ENCODE assay signal across 8 mouse cellular contexts in genomic region chr9:16214731-16215681, GRCm38 (mm10).
DNase-seq lines count a peak whose midpoint lies in the region; ATAC-seq lines count a peak whose summit lies in the region.

No protein-coding gene starts in this region.

- peak overlapping the region; percentile 5; the same call in 1 of the 2 replicates for H3K27ac ChIP-seq in hindbrain, embryonic 11.5 days (ENCODE audit: low read depth, low read length)

- H3K27me3 ChIP-seq in hindbrain, embryonic 11.5 days (ENCODE audit: control insufficient read depth, insufficient read depth, low read length) = no peaks in the 10 kb centered on the region

- ATAC-seq in hindbrain, embryonic 11.5 days (ENCODE audit: low FRiP score) = peak; percentile 85

- H3K4me1 ChIP-seq in hindbrain, embryonic 11.5 days (replicated peaks; ENCODE audit: control insufficient read depth, insufficient read depth, low read length) = no peaks in the 10 kb centered on the region

- no peaks in the 10 kb centered on the region for H3K36me3 ChIP-seq in hindbrain, embryonic 11.5 days (ENCODE audit: control insufficient read depth, insufficient read depth, low read length)

- 57% methylated on average over 7 of the region's 7 CpGs for WGBS in hindbrain, embryonic 11.5 days

- no peak overlapping the region for H3K9ac ChIP-seq in hindbrain, embryonic 11.5 days (ENCODE audit: low read depth, low read length)

- peak; percentile 34 to 67 for DNase-seq in adrenal gland, adult (ENCODE audit: inconsistent age in 2 of 2, low spot score in 1 of 2)
- peak; percentile 52 to 63 for DNase-seq in cerebellum, postnatal 14 days
- peak; percentile 42 to 53 for DNase-seq in frontal cortex, postnatal 10 days (ENCODE audit: low spot score in 2 of 2)
- DNase-seq in hindbrain, embryonic 11.5 days (ENCODE audit: low spot score) = peak; percentile 47
- DNase-seq in left cerebral cortex, adult 18-20 months (ENCODE audit: low spot score in 2 of 2) = peak; percentile 14 to 23
- peak; percentile 69 for DNase-seq in lung, postnatal 36 days
- peak; percentile 63 for DNase-seq in right cerebral cortex, adult 18-20 months
- DNase-seq in thymus, postnatal 0 days (ENCODE audit: low spot score) = no peak

- no peak overlapping the region for H3K4me3 ChIP-seq in hindbrain, embryonic 11.5 days (ENCODE audit: low read depth, low read length)

- H3K9me3 ChIP-seq in hindbrain, embryonic 11.5 days (ENCODE audit: control insufficient read depth, low read length) = no peaks in the 10 kb centered on the region

- H3K4me2 ChIP-seq in hindbrain, embryonic 11.5 days (replicated peaks; ENCODE audit: low read depth, low read length) = no peak overlapping the region
